Mouse (Mus musculus) left cerebral cortex, postnatal 25 days (tissue): ENCODE measurements at regions not wholly inside any gene's neighbourhood (a gene's known extent, or its start where the extent isn't known, plus 50 kb on each side); places are given as distances from the start of the nearest gene placed in this dataset.

Source experiments
- DNase-seq, 2 experiments: peaks; one replicate each; pipeline ENCODE4 v3.0.0; 2022; ENCODE audit warnings: low spot score in 2 of 2, mixed read lengths in 1 of 2
- intact Hi-C: fragments of 180-260 bp; cut with DNase I; formaldehyde crosslinking; loops from one replicate; pipeline ENCODE4 v1.15.1; 2025

DNA sequence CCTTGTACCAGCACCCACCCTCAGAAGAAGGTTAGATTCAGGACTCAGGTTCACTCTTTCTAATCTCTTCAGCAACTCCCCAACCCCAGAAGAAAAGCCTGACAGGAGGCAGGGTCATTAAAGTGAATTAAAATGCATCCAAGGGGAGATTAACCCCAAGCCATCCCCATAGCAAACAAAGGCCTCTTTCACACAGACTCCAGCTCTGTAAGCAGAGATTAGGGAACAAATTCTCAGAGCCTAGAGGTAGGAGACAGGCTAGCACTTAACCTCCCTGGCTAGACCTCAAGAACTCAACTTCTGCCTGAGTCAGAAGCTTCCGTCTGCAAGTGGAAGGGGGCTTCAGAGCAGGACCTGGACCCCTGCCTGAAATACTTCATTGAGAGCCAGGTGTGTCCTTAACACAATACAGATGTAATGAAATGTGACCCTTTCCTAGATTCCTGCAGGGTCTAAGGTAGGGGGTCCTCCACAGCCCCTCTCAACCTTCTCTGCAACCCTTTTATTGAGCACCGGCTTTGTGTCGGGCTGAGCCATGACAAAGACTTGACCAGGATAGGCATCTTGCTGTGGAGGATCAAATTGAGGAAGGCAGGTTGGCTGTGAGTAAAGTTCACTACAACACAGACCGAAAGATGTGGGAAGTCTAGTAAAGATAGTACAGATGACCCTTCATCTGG, 379.6 kb downstream of the Tns1 start:
- intact Hi-C loops = no loop called here
- DNase-seq = no peak

DNA sequence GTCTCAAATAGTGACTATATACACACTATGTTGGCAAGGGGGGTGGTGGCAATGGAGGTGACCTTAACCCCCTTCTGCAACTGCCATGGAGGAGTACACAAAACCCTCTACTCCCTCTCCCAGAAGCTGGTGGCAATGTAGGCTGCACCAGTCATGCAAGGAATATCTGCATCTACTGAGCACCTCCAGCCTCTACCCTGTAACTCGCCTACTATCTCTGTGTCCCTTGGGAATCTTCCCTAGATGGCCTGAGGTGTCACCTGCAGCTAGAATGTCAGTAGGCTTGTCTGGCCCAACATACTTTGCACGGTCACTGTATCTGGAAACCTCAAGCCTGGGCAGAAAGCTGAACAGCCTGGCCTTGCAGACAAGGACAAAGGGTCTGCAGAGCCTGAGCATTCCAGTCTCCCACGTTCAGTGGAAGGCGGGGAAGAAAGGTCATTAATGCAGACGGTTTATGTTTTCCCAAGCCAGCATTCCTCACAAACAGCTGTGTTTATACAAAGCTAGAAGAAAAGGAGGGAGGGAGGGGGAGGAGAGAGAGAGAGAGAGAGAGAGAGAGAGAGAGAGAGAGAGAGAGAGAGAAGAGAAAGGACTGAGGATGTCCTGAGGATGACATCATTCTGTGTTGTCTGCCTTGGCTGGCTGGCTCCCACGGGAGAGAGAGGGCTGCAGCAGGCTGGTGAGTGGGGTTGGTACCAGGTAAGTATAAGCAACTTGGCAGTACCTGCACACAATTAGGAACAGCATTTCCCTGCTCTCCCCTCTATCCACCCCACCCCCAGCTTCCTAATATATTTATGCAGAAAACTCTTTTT, 380.3 kb downstream of the Tns1 start:
- no peak for DNase-seq
- intact Hi-C loops = no loop called here

DNA sequence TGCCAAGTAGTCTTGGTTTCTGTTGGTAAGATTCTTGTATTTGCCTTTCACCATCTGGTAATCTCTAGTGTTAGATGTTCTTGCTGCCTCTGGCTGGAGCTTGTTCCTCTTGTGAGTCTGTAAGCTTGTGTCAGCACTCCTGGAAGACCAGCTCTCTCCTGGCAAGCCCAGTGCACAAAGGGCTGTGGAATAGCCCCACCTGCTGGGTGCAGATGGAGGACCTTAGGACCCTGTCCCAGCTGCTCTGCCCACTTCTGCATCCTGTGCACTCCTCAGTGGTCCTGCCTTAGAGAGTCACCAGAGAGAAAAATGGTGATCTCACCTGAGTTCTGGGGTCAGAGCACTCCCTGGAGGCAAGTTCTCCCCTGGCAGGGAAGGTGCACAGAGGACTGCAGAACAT, 387.2 kb downstream of the Tns1 start:
- intact Hi-C loops = no loop called here
- no peak for DNase-seq

DNA sequence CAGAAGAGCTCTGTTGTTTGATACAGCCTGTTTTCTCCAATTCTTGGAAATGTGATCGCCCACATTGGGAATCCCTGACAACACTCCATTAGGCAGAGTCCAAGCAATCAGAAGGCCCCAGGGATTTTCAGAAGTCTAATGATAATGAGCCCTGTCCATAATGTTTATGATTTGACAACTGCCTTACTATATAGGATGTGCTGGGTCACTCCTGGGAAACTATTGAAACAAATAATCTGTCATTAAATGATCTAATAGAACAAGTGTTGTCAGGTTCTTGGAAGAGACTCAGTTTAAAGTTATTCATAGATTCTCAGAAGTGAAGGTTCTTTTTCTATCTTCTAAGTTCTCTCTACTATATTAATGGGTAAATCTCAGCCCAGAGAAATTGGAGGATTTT, 395.9 kb downstream of the Tns1 start:
- DNase-seq = no peak
- intact Hi-C loops = no loop called here

DNA sequence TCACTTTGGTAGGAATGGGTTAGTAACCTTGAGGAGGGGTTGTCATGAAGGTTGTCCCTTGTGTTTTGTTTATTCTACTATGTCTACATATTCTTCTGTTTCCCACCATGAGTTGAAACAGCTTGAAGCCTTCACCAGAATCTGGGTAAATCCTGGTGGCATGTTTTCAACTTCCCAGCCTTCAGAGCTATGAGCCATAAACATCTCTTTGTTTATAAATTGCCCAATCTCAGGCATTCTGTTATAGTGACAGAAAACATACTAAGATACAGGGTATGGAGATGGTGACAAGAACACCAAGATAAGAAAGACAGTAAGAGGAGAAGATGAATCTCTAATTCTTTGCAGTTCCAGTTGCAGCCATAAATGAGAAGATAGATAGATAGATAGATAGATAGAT, 396.5 kb downstream of the Tns1 start:
- intact Hi-C loops = no loop called here
- DNase-seq = no peak

DNA sequence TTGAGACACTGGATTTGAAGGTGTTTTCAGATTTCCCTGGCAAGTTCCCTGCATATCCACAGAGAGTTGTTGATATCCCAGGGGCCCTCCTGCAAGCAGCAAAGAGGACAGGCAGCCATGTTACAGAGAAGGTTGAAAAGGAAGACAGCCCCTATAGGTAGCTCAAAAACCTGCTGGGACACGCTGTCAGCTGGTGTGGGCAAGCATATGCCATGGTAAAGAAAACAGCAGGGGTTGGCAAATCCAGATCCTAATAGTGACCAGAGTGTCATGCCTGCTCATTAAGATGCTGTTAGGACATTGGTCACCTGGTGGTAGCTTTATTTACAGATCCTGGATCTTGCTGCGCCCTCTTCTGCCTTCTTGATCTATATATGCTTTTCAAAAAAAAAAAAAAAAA, 397.6 kb downstream of the Tns1 start:
- DNase-seq = no peak
- intact Hi-C loops = no loop called here

DNA sequence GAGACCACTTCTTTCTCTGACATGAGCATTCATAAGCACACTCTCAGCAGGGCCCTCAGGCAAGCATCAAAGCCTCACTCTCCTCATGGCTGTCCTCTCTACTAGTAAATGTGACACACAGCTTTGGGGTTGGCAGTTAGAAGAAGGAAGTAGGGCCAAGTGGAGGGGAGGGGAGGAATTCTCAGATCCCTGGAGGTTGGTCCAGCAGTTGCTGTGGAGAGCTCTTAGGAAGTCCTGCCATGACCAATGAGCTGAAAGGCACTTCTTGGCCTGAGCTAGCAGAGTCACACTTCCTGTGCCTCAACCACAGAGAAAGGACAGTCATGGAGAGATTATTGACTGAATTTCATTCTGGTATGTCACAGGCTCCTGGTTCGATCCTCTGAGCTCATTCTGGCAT, 398.8 kb downstream of the Tns1 start:
- DNase-seq = no peak
- intact Hi-C loops = no loop called here

DNA sequence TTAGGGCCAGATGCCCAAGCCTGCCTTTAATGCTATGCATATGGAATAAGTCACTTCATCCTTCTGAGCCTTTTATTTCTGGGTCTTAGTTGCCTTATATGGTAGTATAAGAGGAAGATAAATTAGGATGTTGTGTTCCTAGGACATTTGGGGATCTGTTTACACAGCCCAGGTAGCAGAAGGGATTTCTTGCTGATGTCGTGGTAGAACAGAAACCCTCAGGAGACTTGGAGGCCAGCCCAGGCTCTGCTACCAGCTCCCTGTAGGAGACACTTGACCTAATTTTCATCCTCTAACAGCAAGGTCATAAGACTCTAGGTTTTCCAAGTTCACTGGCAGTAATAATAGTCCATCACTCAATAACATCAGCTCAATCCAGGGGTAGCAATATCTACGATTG, 399.7 kb downstream of the Tns1 start:
- intact Hi-C loops = no loop called here
- no peak for DNase-seq

DNA sequence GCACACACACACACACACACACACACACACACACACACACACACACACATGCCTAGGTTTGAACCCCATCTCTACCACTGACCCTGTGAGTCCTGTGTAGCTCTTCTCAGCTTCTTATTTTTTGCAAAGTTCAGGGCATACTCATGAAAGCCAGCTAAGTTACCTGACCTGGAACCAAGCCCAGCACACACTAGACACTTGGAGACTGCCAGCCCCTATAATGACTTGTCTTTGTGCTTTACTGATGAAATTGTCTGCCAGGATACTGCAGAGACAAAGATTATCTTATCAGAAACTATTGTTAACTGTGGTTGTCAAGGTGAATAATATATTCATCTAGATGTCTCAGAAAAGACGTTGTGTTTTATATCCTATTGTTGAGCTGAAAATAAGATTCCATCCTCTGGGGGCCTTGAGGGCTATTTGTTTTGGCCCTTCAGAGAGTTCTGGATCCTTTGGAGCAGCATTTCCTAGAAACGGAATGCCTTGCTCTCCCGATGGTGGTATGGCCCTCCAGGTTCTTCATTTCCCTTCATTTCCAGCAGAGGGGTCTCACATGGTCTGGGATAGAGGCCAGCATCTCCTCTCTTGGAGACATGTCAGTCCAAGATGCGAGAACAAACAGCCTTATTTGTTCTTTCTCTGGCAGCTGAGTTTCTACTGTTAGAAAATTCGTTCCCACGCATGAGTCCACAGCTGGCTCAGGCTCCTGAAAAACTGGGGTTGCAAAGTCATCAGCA, 402.6 kb downstream of the Tns1 start:
- no peak for DNase-seq
- intact Hi-C loops = no loop called here

DNA sequence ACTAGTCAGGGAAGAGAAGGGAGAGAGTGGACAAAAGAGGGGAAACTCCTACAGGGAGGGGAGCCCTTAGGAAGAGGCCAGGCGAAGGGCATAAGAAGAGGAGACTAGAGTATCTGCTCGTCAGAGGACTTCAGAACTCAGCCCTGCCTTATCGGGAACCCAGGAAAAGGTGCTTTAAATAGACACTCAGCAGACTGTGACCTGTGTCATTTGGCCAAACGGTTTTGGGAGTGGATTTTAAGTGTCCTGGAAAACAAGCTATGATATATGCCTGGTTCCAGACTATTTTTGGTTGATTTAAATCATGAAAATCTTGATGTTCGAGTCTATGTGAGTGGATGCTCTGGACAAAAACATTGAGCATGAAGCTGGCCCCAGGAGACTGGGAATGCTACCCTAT, 405.8 kb downstream of the Tns1 start:
- intact Hi-C loops = no loop called here
- DNase-seq = no peak

DNA sequence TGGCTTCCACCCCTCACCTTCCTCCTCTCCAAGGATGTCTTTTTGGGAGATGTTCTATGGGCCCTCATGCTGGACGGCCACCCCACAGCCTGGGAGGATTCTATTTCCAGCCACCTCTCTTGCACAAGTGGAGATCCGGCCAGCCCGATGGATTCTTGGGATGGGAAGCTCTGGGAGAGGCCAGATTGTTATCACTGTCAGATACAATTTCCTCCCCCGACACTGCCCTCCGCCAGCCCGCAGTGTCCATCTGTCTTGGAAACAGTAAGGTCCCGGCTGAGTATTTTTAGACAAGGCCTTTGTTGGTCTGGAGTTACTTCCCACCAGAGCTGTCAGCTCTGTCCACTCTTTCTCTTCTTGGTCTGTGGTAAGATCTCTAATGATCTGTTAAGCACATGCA, 406.8 kb downstream of the Tns1 start:
- DNase-seq = no peak
- intact Hi-C loops = no loop called here

DNA sequence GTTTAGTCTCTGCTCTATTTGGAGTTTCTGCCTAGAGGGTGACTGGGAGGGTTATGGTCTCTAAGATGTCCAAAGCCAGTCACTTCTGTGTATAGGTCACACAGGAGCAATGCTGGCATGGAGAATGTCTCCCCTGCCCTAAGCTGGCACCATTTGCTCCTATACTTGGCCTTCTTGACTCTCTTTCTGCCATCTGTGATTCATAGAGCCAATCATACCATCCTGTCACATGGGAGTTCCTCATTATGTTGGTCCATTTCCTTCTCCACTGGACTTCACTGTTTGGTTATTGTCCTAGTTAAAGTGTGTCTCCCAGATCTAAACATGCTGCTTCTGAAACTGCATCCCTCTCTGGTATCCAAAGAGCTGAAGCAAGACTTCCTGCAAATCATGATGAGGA, 407.3 kb downstream of the Tns1 start:
- intact Hi-C loops = no loop called here
- DNase-seq = no peak

DNA sequence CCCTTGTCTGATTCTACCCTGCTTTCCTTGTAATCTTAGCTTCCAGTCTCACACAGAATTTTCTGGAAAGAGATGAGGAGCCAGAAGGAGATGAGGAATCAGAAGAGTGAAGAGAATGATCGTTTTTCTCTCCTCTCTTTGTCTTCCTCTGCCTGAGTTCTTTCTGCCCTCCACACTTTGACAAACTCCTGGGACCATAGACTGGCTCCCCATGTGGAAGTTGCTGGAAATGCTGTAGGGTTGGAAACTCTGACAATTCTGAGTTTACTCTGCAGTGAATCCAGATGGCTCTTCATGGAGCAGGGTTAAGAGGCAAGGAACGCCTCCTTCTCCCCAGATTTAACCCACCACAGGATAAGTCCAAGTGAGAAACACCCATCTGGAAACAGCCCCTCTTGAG, 408.7 kb downstream of the Tns1 start:
- intact Hi-C loops = no loop called here
- no peak for DNase-seq

DNA sequence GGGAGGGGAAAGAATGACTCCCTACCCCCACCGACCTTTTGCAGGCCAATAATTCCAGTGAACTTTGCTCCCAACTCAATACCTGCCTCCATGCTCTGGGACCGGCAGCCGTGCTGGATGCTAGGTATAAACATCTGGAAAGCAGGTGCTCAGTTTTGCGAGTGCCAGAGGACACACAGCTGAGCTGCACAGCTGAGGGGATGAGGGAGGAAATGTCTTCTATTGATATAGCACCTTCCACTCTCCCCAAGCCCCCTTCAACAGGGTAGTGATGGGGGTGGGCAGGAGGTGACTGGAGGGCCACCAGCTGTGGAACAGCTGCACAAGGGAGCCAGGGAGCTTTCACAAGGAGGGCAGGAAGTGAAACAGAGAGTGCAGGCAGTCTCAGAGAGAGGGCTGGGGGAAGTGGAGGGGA, 421.8 kb downstream of the Tns1 start:
- no peak for DNase-seq
- intact Hi-C loops = no loop called here

DNA sequence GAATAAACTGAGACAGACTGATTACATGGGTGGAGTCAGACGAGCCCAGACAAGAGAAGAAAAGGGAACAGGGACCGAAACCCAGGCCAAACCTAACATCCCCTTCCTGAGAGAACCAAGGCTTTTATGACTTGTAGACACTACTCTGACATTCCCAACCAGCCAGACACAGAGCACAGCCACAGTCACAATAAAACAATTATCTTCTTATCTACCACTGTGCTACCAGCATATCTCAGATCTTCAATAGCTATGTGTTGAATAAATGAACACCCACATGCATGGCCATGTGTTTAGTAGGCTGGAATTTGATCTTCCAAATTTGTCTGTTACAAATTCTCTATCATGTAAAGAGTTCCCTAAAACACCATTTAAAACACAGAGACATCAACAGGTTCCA, 430.7 kb downstream of the Tns1 start:
- intact Hi-C loops = no loop called here

DNA sequence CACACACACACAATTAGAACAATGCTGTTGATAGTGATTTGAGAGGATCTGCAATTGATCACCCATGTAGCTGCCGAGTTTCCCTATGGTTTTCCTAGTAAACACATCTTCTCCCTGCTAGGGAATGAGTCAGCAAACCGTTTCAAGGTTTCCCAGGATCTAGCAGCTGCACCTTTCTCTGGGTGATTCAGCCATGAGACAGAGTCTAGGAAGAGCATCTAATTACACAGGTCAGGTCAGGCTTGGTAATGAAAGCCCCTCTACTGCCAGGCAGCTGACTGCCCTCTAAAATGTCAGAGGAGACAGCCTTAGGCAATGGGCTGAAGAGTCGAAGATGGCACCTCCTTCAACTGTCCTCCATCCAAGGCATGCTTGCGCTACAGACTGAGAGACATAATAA, 438.5 kb downstream of the Tns1 start:
- no peak for DNase-seq
- intact Hi-C loops = no loop called here

More for the DNA sequence above, 430.7 kb downstream of the Tns1 start:
- DNase-seq = peak in 1 of 2 experiments; percentile 9

DNA sequence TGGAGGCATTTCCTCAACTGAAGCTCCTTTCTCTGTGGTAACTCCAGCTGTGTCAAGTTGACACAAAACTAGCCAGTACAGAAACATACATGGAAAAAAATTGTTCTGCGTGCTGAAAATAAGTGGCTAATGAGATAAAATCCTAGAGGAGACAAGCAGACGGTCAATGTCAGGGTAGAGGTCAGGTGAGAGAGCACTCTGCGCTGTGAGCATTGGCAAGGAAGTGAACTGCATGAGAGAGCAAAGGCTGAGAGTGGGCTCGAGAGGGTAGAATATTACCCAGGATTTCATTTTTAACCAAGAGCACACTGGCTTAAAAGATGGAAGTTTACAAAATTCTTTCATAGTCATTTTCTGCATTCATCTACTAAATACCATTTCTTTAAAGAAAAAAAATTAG, 439.2 kb downstream of the Tns1 start:
- no peak for DNase-seq
- intact Hi-C loops = no loop called here

DNA sequence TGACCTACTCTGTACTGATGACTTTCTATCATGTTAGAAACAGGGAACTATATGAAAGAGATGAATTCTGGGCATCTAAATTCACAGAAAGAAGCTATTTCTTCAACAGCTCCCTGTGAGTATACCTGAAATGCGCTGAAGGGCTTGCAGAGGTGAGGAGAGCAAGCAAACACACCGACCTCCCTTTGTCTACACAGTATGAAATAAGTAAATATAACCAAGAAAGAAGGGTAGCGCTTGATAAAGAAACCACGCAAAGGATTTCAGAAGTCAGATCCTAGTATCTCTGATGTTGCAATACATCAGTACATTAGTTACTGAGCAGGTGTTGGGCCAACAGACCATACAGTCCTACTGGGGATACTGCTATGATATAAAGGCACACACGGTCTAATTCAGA, 440.1 kb downstream of the Tns1 start:
- intact Hi-C loops = no loop called here

DNA sequence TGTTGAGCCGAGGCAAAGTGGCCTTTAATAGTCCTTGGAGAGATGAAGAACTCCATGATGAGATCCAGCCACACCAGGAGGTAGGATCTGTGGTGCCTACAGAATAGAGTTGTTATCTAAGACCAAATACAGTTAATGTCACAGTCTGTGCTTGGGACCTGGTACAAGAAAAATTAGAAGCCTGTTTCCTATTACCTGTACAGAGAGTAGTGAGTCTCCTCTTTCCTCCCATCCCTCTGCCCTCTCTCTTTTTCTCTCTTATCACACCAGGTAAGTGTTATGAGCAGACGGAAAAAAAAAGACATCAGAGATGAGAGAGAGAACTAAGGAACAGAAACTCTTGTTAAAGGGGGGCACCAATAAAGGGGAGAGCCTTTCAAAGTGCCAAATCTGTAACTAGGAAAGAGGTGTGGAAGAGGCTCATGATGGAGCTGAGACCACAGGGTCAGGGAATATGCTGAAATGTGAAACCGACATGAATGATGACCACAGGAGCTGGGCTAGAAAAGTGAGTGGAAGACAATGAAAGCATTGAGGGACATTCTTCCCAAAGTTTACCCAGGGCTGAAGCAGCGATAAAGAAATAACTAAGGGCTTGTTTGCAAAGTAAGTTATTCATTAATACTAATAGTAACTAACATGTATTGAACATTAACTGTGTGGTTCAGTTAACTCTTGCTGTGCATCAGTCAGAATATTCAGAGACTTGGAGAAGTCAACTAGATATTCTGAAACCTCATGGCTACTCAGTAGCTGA, 440.9 kb downstream of the Tns1 start:
- intact Hi-C loops = no loop called here

More for the DNA sequence above, 440.1 kb downstream of the Tns1 start:
- DNase-seq = no peak

DNA sequence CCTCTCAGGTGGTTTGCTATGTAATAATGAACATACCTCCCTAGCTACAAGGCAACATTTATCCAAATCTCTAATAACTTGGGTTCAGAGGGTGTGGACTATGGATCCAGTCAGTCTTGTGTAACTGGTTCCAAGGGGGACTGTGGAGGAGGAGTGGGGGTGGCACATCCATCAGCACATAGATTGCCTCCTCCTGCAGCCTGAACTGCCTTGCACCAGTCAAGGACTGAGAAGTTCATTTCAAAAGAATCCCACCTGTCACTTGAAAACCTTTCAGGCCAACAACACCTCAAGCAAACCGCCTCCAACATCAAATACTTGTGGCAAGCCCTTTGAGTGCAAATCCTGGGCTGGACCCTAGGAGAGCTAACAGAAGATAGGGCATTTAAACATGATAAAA, 442.6 kb downstream of the Tns1 start:
- intact Hi-C loops = no loop called here
- DNase-seq = no peak

More for the DNA sequence above, 440.9 kb downstream of the Tns1 start:
- DNase-seq = no peak
